Mouse (Mus musculus) hindbrain, embryonic 13.5 days (tissue): Measurements from ENCODE around the gene Pak7. TPM values are rescaled to one million over a fixed set of nuclear protein-coding genes. Genes with fewer than 3 reads are reported as not detected.
"Not testable (repeated sequence)": the region's sequence is repeated elsewhere in the genome, so short reads cannot be mapped to it uniquely, and the experiment has no call there.

ENCODE experiments used
- ATAC-seq: fragments of 200-750 bp; cut with Nextera tagmentation; 2 replicates; pipeline ENCODE4 v1.8.0; 2017; ENCODE audit warnings: moderate TSS enrichment; ENCODE audit not compliant: low FRiP score
- H3K27ac ChIP-seq: fragments of 300-500 bp; sonication (generic); 2 replicates; pipeline ENCODE4 v1.5.1; 2015; ENCODE audit warnings: inconsistent platforms, mild to moderate bottlenecking, moderate library complexity
- H3K27me3 ChIP-seq: fragments of 300-500 bp; sonication (generic); 2 replicates; pipeline ENCODE4 v1.6.1; 2015; ENCODE audit warnings: mild to moderate bottlenecking, inconsistent platforms
- H3K36me3 ChIP-seq: fragments of 300-500 bp; sonication (generic); 2 replicates; pipeline ENCODE4 v1.6.1; 2015; ENCODE audit warnings: mild to moderate bottlenecking, inconsistent platforms
- H3K4me1 ChIP-seq: fragments of 300-500 bp; sonication (generic); replicated peaks from 2 replicates; pipeline ENCODE4 v1.6.1; 2015; ENCODE audit warnings: inconsistent platforms
- H3K4me2 ChIP-seq: fragments of 300-500 bp; sonication (generic); 2 replicates; pipeline ENCODE4 v1.6.1; 2015; ENCODE audit warnings: inconsistent platforms, mild to moderate bottlenecking, moderate library complexity
- H3K4me3 ChIP-seq: fragments of 300-500 bp; sonication (generic); 2 replicates; pipeline ENCODE4 v1.5.1; 2015; ENCODE audit warnings: mild to moderate bottlenecking, inconsistent platforms
- H3K9ac ChIP-seq: fragments of 300-500 bp; sonication (generic); 2 replicates; pipeline ENCODE4 v1.6.1; 2015; ENCODE audit warnings: mild to moderate bottlenecking, inconsistent platforms
- H3K9me3 ChIP-seq: fragments of 300-500 bp; sonication (generic); 2 replicates; pipeline ENCODE4 v1.6.1; 2016; ENCODE audit warnings: inconsistent platforms
- WGBS: fragments of 180-500 bp; shearing (Covaris S2); methylation state at CpG from one replicate; pipeline ENCODE4 v1.1.7; 2015; 5-methylcytosine and 5-hydroxymethylcytosine counted together
- polyA plus RNA-seq: library from polyadenylated mRNA; unstranded; fragments of >200 nt; fragmentation: Nextera tagmentation; extraction: Ambion mirVana; gene quantifications from 2 replicates; pipeline ENCODE4 v1.2.1, GENCODE M21; 2015

Gene Pak7
- polyA plus RNA-seq = 35.6 and 35.9 TPM in 2 replicates

DNA sequence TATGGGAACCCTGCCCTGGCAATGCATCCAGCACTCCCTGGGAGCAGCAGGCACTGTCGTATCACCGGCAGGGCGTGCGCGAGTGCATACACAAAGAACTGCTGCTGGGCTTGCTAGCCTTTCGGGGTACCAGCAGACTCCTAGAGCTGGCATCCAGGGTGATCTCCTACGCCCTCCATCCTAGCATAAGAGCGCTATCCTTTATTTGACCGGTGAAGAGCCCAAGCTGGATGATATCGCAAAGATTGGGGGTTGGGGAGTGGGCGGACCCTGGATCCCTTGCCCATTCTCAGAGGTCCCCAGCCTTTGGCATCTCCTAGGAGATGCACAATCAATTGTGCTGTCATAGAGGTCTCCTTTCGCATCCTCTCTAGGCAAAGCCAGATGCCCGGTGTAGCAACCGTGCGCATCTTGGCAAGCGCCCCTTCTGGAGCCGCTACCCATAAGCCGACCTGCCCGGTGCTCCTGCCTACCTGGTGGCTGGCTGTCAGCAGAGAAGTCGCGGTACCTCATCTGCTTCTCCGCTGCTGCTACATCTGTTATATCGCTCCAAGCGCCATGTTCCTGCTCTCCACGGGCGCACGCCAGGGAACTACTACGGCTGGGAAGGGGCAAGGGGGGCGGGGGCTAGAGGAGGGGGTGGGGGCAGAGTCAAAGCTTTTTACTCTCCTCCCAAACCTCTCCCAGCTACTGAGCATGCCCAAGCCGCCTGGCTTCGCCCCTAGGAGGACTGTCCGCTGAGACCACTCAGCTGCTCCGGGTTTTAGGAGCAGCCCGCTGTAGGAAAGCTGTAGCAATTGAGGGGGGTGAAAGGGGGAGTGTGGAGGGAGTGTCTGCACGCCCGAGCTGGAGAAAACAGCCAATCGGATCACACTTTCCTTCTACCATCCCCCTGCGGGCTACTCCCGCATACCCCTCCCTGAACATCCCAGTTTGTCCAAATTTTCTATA is at the start of gene Pak7:
Gene Pak7 (minus strand): TSS at position 787 of the 951 bp plus-strand sequence.
- ATAC-seq = peak; percentile 98
- peak within 1 kb of the TSS; percentile 98 for H3K27ac ChIP-seq
- H3K4me2 ChIP-seq = peak within 1 kb of the TSS; percentile 62
- peak within 1 kb of the TSS; percentile 74 for H3K4me3 ChIP-seq
- no peaks in the 10 kb centered on the region for H3K27me3 ChIP-seq
- peak within 1 kb of the TSS; percentile 91 for H3K9ac ChIP-seq
- WGBS = 0% methylated on average over 39 of the region's 39 CpGs
- H3K9me3 ChIP-seq = no peaks in the 10 kb centered on the region
- H3K36me3 ChIP-seq = no peaks in the 10 kb centered on the region
- peaks cover 15% of the 10 kb centered on the region for H3K4me1 ChIP-seq

DNA sequence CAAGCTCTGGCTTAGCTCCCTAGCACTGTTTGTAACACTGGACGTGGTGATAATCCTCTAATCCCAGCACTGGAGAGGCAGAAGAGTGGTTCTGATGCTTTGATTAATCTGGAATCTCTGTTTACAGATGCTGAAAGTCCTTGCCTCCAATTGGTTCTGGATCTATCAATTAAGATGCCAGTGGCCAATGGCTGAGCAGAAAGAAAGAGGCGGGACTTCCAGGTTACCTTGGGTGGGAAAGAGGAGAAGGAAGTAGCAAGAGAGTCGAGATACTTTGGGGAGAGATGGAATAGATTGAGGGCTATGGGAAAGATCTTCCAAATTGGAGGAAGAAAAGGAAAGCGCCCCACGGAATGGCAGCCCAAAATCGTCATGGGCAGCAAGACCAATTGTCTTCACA is 37.8 kb upstream of the Pak7 start:
- 85% methylated on average over 6 of the region's 6 CpGs for WGBS
- Histone ChIP-seq H3K27ac (no peak overlapping the region), H3K4me1 (no peaks in the 10 kb centered on the region), H3K36me3 (no peaks in the 10 kb centered on the region), H3K9ac (no peak overlapping the region), H3K9me3 (no peaks in the 10 kb centered on the region), H3K4me2 (no peak overlapping the region), H3K4me3 (no peak overlapping the region), H3K27me3 (no peaks in the 10 kb centered on the region)
- no peak for ATAC-seq

DNA sequence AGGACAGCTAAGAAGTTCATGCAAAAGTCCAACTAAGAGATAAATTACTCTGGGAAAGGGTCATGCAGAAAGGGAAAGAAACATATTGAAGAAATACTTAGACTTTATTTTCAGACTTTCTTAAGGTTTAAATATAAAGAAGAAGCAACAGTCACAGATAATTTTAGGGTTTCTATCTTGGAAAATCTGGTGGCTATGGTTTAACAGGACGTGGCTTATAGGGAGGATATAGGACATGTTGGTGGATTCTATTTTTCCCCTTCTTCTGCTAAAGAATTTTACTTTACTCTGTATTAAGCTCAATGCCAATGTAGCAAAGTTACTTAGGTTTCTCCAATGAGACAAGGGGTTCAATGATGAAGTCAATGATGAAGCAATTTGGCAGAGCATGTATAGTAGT is 31.8 kb upstream of the Pak7 start:
- no peak for ATAC-seq
- Histone ChIP-seq H3K9ac (no peak overlapping the region), H3K4me1 (no peaks in the 10 kb centered on the region), H3K27me3 (no peaks in the 10 kb centered on the region), H3K36me3 (no peaks in the 10 kb centered on the region), H3K9me3 (no peaks in the 10 kb centered on the region), H3K27ac (no peak overlapping the region), H3K4me2 (no peak overlapping the region), H3K4me3 (no peak overlapping the region)
- 78% methylated on average over 1 of the region's 1 CpGs for WGBS

DNA sequence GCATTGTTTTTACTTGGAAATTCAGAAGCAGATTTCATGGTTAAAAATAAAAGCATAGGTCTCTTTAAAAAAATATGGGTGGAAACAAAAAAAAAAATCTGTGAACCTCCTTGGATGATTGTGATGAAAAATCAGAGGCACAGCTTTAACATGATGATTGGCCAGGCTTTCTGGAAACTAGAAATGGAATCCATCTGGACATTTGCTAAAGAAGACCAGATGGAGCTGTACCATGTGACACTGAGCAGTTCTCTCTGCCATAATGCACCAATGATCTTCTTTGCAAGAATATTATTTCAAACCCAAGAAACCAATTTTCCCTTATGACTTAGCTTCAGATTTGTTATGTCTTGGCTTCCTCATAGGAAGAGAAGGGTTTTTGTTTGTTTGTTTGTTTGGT is 28.6 kb upstream of the Pak7 start:
- no peaks in the 10 kb centered on the region for H3K27me3 ChIP-seq
- ATAC-seq = no peak
- H3K9me3 ChIP-seq = no peaks in the 10 kb centered on the region
- H3K9ac ChIP-seq = no peak overlapping the region
- H3K27ac ChIP-seq = no peak overlapping the region
- H3K4me2 ChIP-seq = no peak overlapping the region
- H3K4me1 ChIP-seq = no peaks in the 10 kb centered on the region
- H3K36me3 ChIP-seq = no peaks in the 10 kb centered on the region
- no peak overlapping the region for H3K4me3 ChIP-seq

DNA sequence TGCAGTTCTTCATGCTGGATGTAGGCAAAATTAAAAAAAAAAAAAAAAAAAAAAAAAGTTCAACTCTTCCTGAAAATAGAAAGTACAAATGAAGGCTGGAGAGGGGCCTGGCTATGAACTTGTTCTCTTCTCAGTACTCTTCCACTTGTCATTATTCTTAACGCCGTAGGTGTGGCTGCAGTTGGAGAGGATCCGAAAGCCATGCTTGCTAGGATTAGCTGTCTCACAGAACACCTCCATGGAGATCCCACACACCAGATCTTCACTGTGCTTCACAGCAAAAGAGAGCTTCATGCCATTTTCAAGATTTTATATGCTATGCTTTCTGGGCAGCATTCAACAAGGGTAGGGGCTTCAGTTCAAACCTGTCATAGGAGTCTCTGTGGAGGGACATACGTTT is 14.8 kb upstream of the Pak7 start:
- 86% methylated on average over 4 of the region's 4 CpGs for WGBS
- H3K4me3 ChIP-seq = no peak overlapping the region
- H3K27me3 ChIP-seq = no peaks in the 10 kb centered on the region
- no peaks in the 10 kb centered on the region for H3K36me3 ChIP-seq
- no peaks in the 10 kb centered on the region for H3K9me3 ChIP-seq
- H3K27ac ChIP-seq = no peak overlapping the region
- no peak overlapping the region for H3K4me2 ChIP-seq
- H3K9ac ChIP-seq = no peak overlapping the region
- no peaks in the 10 kb centered on the region for H3K4me1 ChIP-seq
- ATAC-seq = no peak

DNA sequence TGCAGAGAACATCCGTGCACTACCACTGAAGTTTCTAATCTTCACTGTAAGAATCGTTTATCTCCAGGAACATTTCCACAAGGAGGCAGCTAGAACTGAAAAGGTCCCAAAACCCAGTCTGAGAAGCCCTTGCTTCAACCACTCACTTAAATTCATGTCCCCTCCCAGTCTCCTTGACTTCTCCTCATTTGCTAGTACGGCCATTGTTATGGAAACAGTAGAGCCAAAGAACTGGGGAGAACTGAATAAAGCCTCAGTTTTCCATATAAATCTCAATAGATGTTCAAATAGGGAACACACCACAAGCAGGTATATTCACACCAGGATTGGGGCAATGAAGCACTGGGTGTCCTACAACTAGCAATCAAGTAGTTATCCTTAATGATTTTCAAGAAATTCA is 12.4 kb downstream of the Pak7 start:
- Histone ChIP-seq H3K9ac (no peak overlapping the region), H3K36me3 (no peaks in the 10 kb centered on the region), H3K4me1 (no peaks in the 10 kb centered on the region), H3K4me2 (no peak overlapping the region), H3K9me3 (no peaks in the 10 kb centered on the region), H3K4me3 (no peak overlapping the region), H3K27me3 (no peaks in the 10 kb centered on the region), H3K27ac (no peak overlapping the region)
- 53% methylated on average over 3 of the region's 3 CpGs for WGBS
- no peak for ATAC-seq

DNA sequence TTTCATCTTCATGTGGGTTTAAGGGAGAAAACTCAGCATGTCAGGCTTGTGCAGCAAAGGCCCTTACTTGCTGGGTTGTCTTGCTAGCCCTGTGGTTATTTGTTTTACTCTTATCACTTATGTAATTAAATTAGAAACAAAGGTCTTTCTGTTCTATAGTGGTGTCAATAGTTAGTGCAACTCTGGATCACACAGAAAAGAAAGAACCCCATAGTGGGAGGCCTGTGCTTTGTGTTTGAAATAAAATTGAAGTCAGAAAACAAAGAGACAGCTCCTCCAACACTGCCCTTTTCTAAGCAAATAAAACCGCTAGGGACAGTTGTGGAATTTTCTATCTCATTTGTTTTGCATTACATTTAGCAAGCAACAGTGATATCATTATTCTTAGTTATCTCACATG is 15.4 kb downstream of the Pak7 start:
- Histone ChIP-seq H3K9ac (no peak overlapping the region), H3K4me1 (no peaks in the 10 kb centered on the region), H3K27me3 (no peaks in the 10 kb centered on the region), H3K9me3 (no peaks in the 10 kb centered on the region), H3K36me3 (no peaks in the 10 kb centered on the region), H3K27ac (no peak overlapping the region), H3K4me3 (no peak overlapping the region), H3K4me2 (no peak overlapping the region)
- no peak for ATAC-seq
- WGBS = 67% methylated on average over 1 of the region's 1 CpGs

DNA sequence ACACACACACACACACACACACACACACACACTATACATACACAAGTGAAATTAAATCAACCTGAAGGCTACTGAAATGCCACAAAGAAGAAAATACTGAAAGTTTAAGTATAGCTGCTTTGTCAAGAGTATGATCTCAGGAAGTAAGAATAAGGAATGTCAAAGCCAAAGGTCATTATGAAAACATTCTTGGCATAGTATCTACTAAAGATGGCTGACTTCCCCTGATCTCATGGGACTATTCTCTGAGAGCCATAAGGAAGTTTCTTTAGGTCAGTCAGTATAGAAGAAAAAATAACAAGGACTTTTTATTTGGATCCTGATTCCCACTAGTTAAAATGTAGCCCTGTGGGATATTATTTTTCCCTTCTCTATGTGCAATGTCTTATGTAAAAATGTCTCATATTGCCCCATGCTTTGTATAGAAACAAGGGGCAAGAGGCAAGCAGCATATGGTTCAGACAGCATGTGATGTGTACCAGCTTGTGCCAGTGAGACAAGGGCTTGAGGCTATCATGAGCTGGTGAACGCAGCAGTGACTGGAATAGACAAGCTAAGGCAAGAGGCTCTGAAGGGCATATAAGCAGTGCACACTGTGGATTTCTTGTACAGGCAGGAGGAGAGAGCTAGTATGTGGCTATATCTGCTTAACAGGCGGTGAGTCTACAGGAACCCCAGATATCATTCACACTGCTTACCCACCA is 36.2 kb downstream of the Pak7 start:
- H3K4me3 ChIP-seq = no peak overlapping the region
- H3K4me1 ChIP-seq = 0 out of 2 replicates have a peak, but pooled peaks cover 6% of the 10 kb centered on the region
- 0 out of 2 replicates have a peak, but pooled peaks have one; percentile 63 for ATAC-seq
- H3K27ac ChIP-seq = no peak overlapping the region
- no peaks in the 10 kb centered on the region for H3K27me3 ChIP-seq
- WGBS = 83% methylated on average over 2 of the region's 2 CpGs
- no peak overlapping the region for H3K4me2 ChIP-seq
- H3K9ac ChIP-seq = no peak overlapping the region
- H3K9me3 ChIP-seq = no peaks in the 10 kb centered on the region
- no peaks in the 10 kb centered on the region for H3K36me3 ChIP-seq

DNA sequence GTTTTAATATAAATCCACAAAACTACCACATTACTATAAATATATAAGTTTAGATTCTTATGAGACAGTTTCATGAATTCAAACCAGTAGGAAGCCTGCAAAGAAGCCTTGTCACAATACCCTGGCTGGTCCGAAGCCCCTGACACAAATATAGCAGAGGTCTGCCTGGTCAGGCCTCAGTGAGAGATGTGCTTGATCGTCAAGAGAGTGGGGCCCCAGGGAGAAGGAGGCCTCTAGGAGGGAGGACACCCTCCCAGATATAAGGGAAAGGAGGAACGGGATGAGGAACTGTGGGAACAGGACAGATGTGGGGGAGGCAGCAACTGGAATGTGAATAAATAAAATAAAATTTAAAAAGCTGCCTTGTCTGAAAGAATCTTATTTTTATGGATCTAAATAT is 37.3 kb downstream of the Pak7 start:
- Histone ChIP-seq H3K4me2 (no peak overlapping the region), H3K9ac (no peak overlapping the region), H3K9me3 (no peaks in the 10 kb centered on the region), H3K4me1 (0 out of 2 replicates have a peak, but pooled peaks cover 6% of the 10 kb centered on the region), H3K4me3 (no peak overlapping the region), H3K27ac (no peak overlapping the region), H3K27me3 (no peaks in the 10 kb centered on the region), H3K36me3 (no peaks in the 10 kb centered on the region)
- WGBS = 68% methylated on average over 3 of the region's 3 CpGs
- ATAC-seq = no peak

DNA sequence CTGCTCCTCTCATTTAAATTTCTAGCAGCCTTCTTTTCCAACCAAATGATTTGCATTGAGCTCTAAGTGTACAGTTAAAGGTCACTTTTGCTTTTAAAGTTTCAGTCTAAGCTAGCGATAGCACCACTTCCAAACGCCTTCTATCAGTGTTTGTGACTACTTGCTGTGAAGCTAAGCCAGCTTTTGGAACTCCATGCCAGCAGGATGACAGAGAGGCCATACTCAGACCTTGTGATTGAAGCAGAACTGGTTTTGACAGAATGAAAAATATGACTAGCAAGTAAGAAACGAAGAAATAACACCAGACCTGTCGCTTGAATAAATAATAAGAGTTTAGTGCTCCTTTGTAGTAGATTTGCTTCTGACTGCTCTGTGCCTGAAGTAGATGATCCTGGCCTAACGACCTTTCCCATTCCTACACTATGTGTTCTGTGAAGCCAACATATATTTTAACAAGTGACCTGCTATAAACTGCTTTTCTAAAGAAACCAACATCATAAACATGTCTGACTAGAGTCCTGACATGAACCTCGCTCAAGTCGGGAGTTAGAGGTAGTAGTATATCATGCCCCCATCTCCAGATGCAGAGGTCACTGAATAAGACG is 38.0 kb downstream of the Pak7 start:
- 79% methylated on average over 8 of the region's 8 CpGs for WGBS
- H3K27me3 ChIP-seq = no peaks in the 10 kb centered on the region
- ATAC-seq = no peak

DNA sequence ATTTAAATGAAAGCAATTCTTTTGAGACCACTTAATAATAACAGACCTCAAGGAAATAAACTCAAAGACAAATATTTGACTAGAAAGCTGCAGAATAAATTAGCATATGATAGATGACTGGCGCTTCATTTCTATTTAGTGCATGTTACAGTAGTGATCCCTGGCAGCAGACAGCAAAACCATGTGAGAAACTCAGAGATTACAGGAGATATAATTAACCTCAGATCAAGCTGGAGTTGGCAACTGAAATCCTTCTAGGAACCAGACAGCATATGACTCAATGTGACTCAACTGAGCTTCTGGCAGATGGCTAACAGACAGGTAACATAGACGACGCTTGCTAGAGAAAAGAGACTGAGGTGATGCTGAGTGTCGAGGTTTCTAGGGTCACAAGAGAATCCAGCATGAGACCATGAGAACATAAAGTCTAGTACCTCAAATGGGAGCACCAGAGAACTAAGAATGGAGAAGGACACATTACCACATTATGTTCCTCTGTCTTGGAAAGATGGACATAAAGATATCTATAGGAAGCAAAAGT is 43.5 kb downstream of the Pak7 start:
- H3K27me3 ChIP-seq, H3K36me3 ChIP-seq, H3K27ac ChIP-seq, H3K9ac ChIP-seq, H3K9me3 ChIP-seq, H3K4me3 ChIP-seq, H3K4me1 ChIP-seq, ATAC-seq, H3K4me2 ChIP-seq: not testable (repeated sequence)
- whole genome bisulfite sequencing = 90% methylated on average over 4 of the region's 4 CpGs

More for the DNA sequence above, 38.0 kb downstream of the Pak7 start:
- no peak overlapping the region for H3K9ac ChIP-seq
- no peak overlapping the region for H3K27ac ChIP-seq
- H3K4me2 ChIP-seq = no peak overlapping the region
- H3K4me3 ChIP-seq = no peak overlapping the region
- 0 out of 2 replicates have a peak, but pooled peaks cover 6% of the 10 kb centered on the region for H3K4me1 ChIP-seq
- no peaks in the 10 kb centered on the region for H3K36me3 ChIP-seq
- no peaks in the 10 kb centered on the region for H3K9me3 ChIP-seq

DNA sequence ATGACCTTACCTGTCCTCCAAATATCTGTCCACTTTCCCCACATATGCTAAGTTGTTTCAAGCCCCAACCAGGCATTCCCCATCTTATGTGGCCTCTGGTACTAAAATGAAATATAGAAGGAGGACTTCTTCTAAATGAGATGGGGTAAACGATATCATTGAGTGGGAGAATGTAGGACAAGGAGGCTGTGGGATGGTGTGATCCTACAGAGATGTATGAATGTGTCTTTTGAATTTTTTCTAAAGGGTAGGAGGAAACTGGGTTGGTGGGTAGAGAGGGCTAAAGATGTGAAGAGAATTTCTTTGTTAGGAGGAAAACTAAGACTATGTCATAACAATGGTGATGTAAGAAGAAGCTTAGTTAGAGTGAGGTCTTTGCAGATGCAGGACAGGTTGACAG is 57.8 kb downstream of the Pak7 start:
- H3K9ac ChIP-seq = no peak overlapping the region
- H3K4me1 ChIP-seq = no peaks in the 10 kb centered on the region
- H3K4me2 ChIP-seq = no peak overlapping the region
- H3K27me3 ChIP-seq = no peaks in the 10 kb centered on the region
- H3K9me3 ChIP-seq = no peaks in the 10 kb centered on the region
- H3K4me3 ChIP-seq = no peak overlapping the region
- no peak for ATAC-seq
- no peak overlapping the region for H3K27ac ChIP-seq
- H3K36me3 ChIP-seq = no peaks in the 10 kb centered on the region
- WGBS = 86% methylated on average over 1 of the region's 1 CpGs
